Mouse (Mus musculus) cerebellum, adult 9-11 months (tissue): Measurements from ENCODE around the gene Oxct2b.
"Not testable (repeated sequence)": the region's sequence is repeated elsewhere in the genome, so short reads cannot be mapped to it uniquely, and the experiment has no call there.

Experiments used
- DNase-seq: peaks from one replicate; pipeline ENCODE4 v3.0.0; 2022

The Oxct2b gene

DNA sequence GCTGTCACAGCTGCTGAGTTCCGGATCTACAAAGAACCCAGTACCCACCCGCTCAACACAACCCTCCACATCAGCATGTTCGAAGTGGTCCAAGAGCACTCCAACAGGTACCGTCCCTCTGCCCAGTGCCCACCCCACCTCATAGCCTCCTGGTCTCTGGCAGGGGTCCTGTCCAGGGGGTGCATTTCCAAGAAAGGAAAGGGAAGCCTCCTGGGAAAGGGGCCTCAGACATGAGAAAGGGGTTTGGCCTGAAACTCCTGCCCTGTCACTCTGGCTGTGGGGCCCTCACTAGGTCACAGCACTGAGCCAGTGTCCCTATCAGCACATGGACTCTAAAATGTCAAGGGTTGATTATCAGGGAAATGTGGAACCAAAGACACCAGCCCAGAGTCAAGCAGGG lies 1.4 kb upstream of the Oxct2b start:
- DNase-seq: not testable (repeated sequence)

DNA sequence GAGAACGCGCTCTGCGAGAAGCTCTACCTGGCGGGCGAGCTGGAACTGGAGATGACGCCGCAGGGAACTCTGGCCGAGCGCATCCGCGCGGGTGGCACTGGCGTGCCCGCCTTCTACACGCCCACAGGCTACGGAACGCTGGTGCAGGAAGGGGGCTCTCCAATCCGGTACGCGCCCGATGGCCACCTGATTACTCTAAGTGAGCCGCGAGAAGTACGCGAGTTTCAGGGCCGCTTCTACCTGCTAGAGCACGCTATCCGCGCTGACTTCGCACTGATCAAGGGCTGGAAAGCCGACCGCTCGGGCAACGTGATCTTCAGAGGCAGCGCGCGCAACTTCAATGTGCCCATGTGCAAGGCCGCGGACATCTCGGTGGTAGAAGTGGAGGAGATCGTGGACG lies 574 bp downstream of the Oxct2b start:
- DNase-seq: not testable (repeated sequence)

DNA sequence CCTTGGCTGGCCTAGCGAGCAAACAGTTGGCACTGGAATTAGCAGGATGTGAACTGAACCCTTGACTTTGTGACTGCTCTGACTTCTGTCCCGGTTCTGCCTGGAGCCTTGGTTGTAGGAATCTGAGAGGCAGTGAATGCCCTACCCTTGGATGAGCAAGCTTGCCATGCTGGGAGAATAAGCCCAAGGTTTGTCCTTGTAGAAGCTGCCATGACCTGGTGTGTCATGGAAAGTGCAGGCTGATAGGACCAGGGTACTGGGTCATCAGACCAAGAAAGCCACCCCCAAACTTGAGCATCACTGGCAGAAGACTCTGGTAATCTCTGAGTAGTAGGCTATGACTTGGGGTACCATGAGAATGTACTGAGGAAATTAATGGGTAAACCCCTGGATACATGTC lies 5.2 kb downstream of the Oxct2b start:
- no peak for DNase-seq

DNA sequence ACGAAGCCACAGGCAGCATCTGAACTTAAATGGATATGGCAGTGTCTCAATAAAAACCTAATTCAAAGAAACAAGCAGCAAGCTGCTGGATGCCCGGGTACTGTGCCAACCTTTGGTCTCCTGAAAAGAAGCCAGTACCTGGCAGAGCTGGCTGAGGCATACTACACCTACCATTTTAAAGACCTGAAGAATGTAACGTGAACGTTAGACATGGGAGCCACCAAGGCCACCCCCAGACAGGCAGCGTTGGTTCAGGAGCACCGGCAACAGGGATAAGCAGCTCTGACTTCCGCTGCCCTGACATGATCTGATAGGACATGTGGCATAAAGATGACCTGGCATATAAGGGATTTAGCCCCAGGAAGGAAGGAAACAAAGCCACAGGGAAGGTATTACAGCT lies 10.6 kb downstream of the Oxct2b start:
- DNase-seq: peak; percentile 69

DNA sequence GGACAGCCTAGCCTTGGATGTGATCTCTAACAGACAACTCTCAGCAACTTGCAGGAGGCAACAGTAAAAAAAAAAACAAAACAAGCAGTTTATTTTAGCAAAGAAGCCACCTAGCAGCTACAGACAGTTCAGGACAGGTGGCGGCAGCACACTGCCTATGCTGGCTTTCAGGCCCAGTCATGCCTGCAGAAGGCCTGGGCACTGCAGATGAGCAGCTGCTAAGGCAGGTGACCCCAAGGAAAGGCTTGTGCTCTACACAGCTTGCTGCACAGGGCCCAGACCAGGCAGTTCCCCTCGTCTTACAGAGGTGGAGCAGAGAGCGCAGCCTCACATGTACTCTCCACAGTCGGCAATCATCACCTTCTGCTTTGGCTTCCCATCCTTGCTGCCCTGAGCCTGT lies 11.0 kb downstream of the Oxct2b start:
- peak; percentile 51 for DNase-seq

DNA sequence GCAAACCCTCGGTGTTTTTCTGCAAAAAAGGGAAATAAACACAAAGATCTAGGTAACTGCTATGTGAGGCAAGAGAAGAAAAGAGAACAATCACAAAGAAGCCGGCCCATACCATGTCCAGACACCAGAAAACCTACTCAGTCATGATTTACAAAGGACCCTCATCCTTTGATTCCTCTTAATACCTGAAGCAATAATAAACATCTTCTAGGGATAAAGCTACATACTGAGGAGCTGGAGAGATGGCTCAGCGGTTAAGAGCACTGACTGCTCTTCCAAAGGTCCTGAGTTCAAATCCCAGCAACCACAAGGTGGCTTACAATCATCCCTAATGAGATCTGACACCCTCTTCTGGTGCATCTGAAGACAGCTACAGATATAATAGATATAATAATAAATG lies 21.5 kb downstream of the Oxct2b start:
- DNase-seq: no peak

DNA sequence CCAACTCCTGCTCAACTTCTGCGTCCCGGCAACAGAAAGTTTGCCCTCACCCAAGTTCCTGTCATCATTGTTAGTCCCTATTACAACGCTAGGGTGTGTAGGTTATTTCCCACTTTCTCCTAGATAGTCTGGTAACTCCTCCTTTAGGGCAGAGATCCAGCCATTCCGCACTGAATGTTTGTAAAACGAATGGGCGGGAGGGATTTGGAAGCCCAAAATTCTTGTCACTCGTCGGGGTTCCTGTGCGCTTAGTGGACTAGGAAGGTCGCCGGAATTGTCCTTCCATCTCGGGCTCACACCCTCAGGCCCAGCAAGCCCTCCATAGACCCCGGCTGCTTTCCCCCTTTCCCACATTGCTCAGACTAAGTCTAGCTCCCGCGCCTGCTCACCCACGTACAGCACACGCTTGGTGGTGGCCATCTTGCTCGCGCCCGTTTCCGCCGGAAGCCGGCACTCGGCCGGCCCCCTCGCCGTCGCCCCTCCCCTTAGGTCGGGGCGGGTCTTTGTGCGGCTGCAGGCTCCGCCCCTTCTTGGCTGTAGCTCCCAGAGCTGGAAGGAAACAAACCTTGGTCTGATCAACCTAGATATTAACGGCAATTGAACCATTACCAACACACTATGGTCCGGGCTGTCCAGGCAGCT lies 23.6 kb downstream of the Oxct2b start, which contains the start of gene Ppie:
Gene Ppie, minus strand, starts transcription at position 439 of the 642 bp plus-strand sequence.
- DNase-seq: peak; percentile 76

DNA sequence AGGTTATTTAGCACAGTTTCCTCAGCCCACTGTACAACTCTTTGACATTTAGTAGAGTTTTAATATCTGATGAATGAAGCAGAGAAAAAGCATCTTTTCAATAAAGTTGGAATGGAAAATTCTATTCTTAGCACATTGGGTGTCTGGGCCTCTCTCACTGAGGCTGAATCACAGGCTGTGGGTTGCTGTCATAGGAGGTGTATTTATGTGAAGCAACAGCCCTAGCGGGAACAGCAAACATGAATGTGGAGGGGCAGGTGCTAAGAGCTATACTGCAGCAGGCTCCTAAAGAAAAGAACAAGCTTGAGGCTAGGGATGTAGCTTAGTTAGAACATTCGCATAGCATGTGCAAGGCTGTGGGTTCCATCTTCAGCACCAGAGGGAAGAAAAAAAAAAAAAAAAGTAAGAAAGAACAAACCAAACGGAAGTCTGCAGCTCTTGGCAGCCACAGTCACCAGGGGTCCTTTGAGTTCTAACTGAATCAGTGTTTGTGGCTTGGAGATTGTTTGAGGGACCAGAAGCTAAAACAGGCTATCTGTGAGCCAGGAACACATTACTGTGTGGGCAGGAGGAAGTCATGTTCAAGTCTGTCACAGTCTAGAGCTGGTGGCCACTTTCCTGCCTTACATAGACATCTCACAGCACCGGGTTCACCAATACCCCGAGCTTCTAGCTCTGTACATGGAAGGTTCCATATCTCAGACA lies 31.5 kb downstream of the Oxct2b start:
- no peak for DNase-seq

DNA sequence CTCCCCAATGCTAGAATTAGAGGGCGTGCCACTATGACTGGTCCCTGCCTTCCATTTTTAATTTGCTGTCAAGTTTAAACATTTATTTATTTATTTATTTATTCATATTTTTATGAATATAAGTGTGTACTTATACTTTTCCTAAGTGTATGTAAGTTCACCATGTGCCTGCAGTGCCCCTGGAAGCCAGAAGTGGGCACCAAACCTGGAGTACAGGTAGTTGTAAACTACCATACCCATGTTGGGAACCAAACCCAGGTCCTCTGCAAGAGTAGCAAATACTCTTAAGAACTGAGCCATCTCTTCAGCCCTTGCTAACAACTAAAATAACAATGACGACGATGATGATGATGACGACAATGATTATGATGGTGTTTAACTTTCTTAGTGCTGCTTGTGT lies 35.9 kb downstream of the Oxct2b start:
- DNase-seq: no peak

DNA sequence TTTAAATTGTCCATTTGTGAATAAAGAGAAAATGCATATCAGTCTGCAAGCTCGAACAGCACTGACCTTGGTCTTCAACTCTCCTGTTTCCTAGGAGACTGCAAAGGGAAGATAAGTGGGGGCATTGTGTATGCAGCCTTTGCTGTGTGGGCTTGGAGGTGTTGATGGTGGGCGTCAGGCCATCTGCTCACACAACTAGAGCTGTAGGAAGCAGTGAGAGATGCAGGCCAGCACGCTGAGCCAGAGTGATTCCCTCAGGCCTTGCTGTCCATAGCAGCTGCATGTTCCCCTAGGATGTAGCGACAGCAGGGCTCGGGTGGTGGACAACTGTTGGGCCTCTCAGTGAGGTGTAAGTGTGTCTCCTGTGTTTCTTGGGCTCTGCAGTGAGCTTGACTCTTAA lies 36.9 kb downstream of the Oxct2b start:
- no peak for DNase-seq

DNA sequence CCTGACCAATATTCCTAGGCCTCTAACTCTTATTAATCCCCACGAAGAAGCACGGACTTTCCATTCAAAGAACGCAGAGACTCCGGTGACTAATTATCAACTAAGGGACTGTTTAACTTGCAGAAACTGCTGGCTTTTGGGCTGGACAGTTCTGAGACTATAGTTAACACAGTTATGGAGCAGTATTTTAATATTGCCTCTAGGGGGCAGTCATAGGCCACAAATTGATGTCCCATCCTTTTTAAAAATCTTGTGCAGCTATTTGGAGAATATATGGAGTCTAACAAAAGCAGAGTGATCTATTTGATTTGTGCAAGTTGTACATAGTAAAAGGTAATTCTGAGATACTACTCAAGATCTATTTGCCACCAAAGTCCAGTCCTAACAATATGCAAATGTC lies 38.9 kb downstream of the Oxct2b start:
- DNase-seq: peak; percentile 24

DNA sequence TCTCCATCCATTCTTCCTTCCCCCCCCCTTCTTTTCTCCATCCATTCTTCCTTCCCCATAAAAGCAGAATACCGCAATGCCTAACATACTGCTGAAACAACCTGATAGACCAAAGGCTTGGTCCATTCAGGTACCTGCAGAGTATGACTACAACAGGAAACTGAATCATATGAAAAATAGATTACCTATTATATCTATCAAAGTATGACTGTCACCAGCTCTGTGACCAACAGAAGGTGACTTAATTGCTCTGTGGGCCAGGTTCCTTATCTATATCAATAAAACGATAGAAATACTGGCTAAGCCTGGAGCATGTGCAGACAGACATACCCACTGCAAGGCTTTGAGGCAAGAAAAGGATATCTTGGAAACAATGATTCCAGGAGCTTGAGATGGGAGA lies 39.4 kb downstream of the Oxct2b start:
- DNase-seq: no peak

DNA sequence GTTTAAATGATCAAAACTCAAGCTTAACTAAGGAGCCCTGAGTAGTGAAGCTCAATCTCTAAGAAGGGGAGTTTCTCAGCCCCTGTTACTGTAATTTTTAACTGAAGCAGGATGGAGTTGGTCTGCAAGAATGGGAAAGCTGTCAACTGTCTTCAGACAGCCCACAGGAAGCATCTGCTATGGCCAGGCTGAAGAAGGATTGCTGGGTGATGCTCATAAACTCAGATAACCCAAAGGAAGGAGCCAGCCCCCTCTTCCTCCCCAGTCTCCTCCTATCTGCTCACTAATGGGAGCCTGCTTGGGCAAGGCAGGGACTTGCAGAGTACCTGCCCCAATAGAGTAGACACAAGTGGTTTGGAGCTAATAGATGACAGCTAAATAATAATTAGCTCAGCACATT lies 39.8 kb downstream of the Oxct2b start:
- DNase-seq: no peak

DNA sequence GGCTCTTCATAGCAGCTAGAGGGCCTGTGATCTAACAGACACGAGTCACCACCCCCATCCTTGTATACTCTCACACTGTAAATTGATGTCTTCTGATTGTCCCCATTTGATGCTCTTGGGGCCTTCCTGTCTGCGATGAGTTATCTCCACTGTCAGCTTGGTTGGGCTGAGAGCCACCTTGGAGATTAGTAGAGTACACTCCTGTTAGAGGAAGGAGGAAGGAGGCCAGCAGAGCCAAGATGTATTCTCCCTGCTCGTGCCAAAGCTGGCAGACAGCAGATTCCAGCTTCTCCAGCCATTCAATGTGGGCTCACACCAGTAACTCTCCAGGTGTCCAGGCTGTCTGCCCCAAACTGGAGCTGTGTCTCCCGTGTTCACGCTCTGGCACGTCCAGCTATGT lies 44.5 kb downstream of the Oxct2b start:
- DNase-seq: no peak

DNA sequence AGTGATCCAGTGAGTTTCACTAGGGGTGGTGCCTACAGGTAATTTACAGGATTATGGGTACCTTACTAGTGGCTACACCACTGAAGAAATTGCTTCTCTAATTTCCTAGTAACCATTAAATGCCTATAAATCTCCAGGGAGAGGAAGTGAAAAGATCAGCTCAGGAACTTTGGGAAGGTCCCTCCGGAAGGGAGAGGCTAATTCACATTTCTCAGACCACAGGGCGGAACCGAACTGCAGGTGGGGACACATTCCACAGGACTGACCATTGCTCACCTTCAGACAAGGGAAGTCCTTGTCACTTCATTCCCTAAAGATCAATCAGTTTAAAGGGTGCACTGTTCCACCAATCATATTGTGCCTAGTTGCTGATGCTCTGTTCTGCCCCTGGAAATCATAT lies 45.2 kb downstream of the Oxct2b start:
- not testable (repeated sequence) for DNase-seq

DNA sequence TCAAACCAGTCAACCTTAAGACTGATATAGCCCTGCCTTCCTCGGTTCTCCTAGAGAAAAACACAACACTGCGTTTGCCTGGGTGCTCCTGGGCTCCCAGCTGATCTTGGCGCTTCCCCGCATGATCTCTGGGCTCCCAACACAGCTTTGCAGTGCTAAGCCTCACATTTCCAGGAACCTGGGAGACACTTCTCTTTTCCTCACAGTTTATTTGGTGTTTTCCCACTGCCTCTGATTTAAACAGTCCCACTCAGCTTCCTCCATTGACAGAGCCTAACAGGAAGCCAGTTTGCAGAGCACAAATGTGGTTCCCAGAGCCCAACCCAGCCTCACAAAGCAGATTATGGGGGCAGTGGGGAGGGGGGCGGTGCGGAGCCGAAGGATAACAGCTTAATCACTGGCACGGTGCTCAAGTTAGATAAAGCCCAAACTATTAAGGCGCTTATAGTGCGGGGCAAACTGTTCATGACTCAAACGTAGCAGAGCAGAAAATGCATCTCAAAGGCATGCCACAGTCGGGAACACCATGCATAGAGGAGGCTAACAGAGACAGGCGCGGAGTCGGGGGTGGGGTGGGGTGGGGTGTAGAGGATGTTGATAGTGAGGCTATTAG lies 46.3 kb downstream of the Oxct2b start:
- no peak for DNase-seq

DNA sequence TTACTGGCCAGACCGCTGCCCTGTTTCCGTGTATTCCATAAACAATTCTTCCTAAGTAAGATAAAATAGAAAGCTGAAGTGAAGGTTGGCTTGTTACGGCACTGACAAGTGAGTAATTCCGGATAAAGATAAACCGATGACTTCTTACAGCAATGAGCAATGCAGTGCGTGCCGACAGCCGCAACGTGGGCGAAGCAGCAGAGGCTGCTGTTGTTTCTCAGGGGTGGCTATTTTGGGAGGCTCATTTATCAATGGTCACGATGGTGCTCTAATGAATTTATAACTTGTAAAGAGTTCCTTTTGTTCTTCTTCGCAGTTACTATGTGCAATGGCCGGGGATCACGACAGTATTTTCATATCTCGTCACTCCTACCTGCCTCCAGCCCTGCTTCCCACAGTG lies 48.1 kb downstream of the Oxct2b start:
- DNase-seq: no peak
